Mouse (Mus musculus): ENCODE measurements around the gene Zfp335.

GRCm38 (mm10) chr2:164923291-164923690 is 11.7 kb upstream of the Zfp335 start:
- TF ChIP-seq POLR2A (IDR thresholded peaks at IDR 0.05; ENCODE audit: low read depth, low read length), result no peak
- TF ChIP-seq CTCF (IDR thresholded peaks at IDR 0.05; ENCODE audit: borderline replicate concordance, insufficient read depth, low read length), result no peak

All from embryonic fibroblast, embryonic 13.5 days (primary cell).